Mouse (Mus musculus) embryonic facial prominence, embryonic 11.5 days (tissue): ENCODE measurements at regions not wholly inside any gene's neighbourhood (a gene's known extent, or its start where the extent isn't known, plus 50 kb on each side); places are given as distances from the start of the nearest gene placed in this dataset.

Experiments used
- ATAC-seq: fragments of 200-750 bp; cut with Nextera tagmentation; replicated peaks from 2 replicates; pipeline ENCODE4 v1.8.0; 2017; ENCODE audit warnings: low read depth; ENCODE audit not compliant: insufficient number of reproducible peaks, low FRiP score, low TSS enrichment
- DNase-seq: peaks from one replicate; pipeline ENCODE4 v3.0.0-alpha.2; 2015; ENCODE audit warnings: low spot score
- H3K27ac ChIP-seq: fragments of 300-500 bp; sonication (generic); replicated peaks from 2 replicates; pipeline ENCODE4 v1.5.1; 2014; ENCODE audit warnings: mild to moderate bottlenecking, low read depth, low read length, control low read depth
- H3K27me3 ChIP-seq: fragments of 300-500 bp; sonication (generic); 2 replicates; pipeline ENCODE4 v1.6.1; 2014; ENCODE audit warnings: mild to moderate bottlenecking, low read length, moderate library complexity, mixed read lengths; ENCODE audit not compliant: control insufficient read depth, insufficient read depth
- H3K36me3 ChIP-seq: fragments of 300-500 bp; sonication (generic); replicated peaks from 2 replicates; pipeline ENCODE4 v1.6.1; 2014; ENCODE audit warnings: low read depth, mild to moderate bottlenecking, low read length, moderate library complexity, mixed read lengths; ENCODE audit not compliant: control insufficient read depth, insufficient read depth
- H3K4me1 ChIP-seq: fragments of 300-500 bp; sonication (generic); 2 replicates; pipeline ENCODE4 v1.6.1; 2014; ENCODE audit warnings: low read length, mixed read lengths; ENCODE audit not compliant: control insufficient read depth, insufficient read depth
- H3K4me2 ChIP-seq: fragments of 300-500 bp; sonication (generic); 2 replicates; pipeline ENCODE4 v1.6.1; 2014; ENCODE audit warnings: low read depth, mild to moderate bottlenecking, control low read depth, low read length, moderate library complexity
- H3K4me3 ChIP-seq: fragments of 300-500 bp; sonication (generic); 2 replicates; pipeline ENCODE4 v1.5.1; 2014; ENCODE audit warnings: low read depth, low read length, control low read depth
- H3K9ac ChIP-seq: fragments of 300-500 bp; sonication (generic); replicated peaks from 2 replicates; pipeline ENCODE4 v1.6.1; 2014; ENCODE audit warnings: mild to moderate bottlenecking, control low read depth, low read length
- H3K9me3 ChIP-seq: fragments of 300-500 bp; sonication (generic); replicated peaks from 2 replicates; pipeline ENCODE4 v1.6.1; 2016; ENCODE audit warnings: mild to moderate bottlenecking, low read length, inconsistent platforms, mixed read lengths; ENCODE audit not compliant: control insufficient read depth
- WGBS: fragments of 180-500 bp; shearing (Covaris S2); extraction: QIAGEN DNeasy Blood & Tissue Kit; methylation state at CpG from one replicate; pipeline ENCODE4 v1.1.7; 2014; 5-methylcytosine and 5-hydroxymethylcytosine counted together

GRCm38 (mm10) chr7:34587239-34587638, 69.3 kb downstream of the Kctd15 start:
- WGBS: 94% methylated on average over 3 of the region's 3 CpGs
- no peak for ATAC-seq
- no peaks in the 10 kb centered on the region for H3K4me1 ChIP-seq
- H3K9ac ChIP-seq: no peak overlapping the region
- no peak overlapping the region for H3K4me3 ChIP-seq
- DNase-seq: no peak
- no peak overlapping the region for H3K4me2 ChIP-seq
- H3K27me3 ChIP-seq: no peaks in the 10 kb centered on the region
- H3K27ac ChIP-seq: no peak overlapping the region
- H3K36me3 ChIP-seq: no peaks in the 10 kb centered on the region
- H3K9me3 ChIP-seq: no peaks in the 10 kb centered on the region

GRCm38 (mm10) chr7:34585312-34585865, 71.1 kb downstream of the Kctd15 start:
- ATAC-seq (no peak), DNase-seq (no peak)
- no peaks in the 10 kb centered on the region for H3K4me1 ChIP-seq
- WGBS: 73% methylated on average over 4 of the region's 4 CpGs
- no peak overlapping the region for H3K4me3 ChIP-seq
- H3K9me3 ChIP-seq: no peaks in the 10 kb centered on the region
- H3K27me3 ChIP-seq: no peaks in the 10 kb centered on the region
- H3K27ac ChIP-seq: no peak overlapping the region
- H3K36me3 ChIP-seq: no peaks in the 10 kb centered on the region
- H3K4me2 ChIP-seq: no peak overlapping the region
- H3K9ac ChIP-seq: no peak overlapping the region

GRCm38 (mm10) chr7:34584870-34585269, 71.7 kb downstream of the Kctd15 start:
- H3K27me3 ChIP-seq: no peaks in the 10 kb centered on the region
- no peaks in the 10 kb centered on the region for H3K36me3 ChIP-seq
- H3K4me2 ChIP-seq: no peak overlapping the region
- H3K4me1 ChIP-seq: no peaks in the 10 kb centered on the region
- no peak for DNase-seq
- WGBS: 92% methylated on average over 7 of the region's 7 CpGs
- H3K9me3 ChIP-seq: no peaks in the 10 kb centered on the region
- no peak overlapping the region for H3K4me3 ChIP-seq
- no peak for ATAC-seq
- H3K9ac ChIP-seq: no peak overlapping the region
- no peak overlapping the region for H3K27ac ChIP-seq

GRCm38 (mm10) chr7:34580866-34581265, 75.7 kb downstream of the Kctd15 start:
- no peaks in the 10 kb centered on the region for H3K4me1 ChIP-seq
- 87% methylated on average over 9 of the region's 9 CpGs for WGBS
- H3K27me3 ChIP-seq: no peaks in the 10 kb centered on the region
- H3K9me3 ChIP-seq: no peaks in the 10 kb centered on the region
- no peak overlapping the region for H3K9ac ChIP-seq
- H3K4me3 ChIP-seq: no peak overlapping the region
- no peak overlapping the region for H3K4me2 ChIP-seq
- H3K27ac ChIP-seq: no peak overlapping the region
- DNase-seq (no peak), ATAC-seq (no peak)
- H3K36me3 ChIP-seq: no peaks in the 10 kb centered on the region

GRCm38 (mm10) chr7:34571295-34571694, 85.2 kb downstream of the Kctd15 start:
- peak overlapping the region; percentile 61; the same call in 1 of the 2 replicates for H3K4me2 ChIP-seq

GRCm38 (mm10) chr7:34570114-34571065, 86.1 kb downstream of the Kctd15 start:
- H3K9ac ChIP-seq: peak overlapping the region; percentile 46
- no peaks in the 10 kb centered on the region for H3K36me3 ChIP-seq
- H3K9me3 ChIP-seq: no peaks in the 10 kb centered on the region
- peak overlapping the region; percentile 29 for H3K4me3 ChIP-seq
- DNase-seq (peak; percentile 75), ATAC-seq (peak; percentile 95)
- H3K27me3 ChIP-seq: no peaks in the 10 kb centered on the region
- 2% methylated on average over 43 of the region's 43 CpGs for WGBS
- H3K27ac ChIP-seq: peak overlapping the region; percentile 38; the same call in 1 of the 2 replicates
- H3K4me1 ChIP-seq: peaks cover 6% of the 10 kb centered on the region; the same call in 1 of the 2 replicates
- peak overlapping the region; percentile 61 for H3K4me2 ChIP-seq

More at GRCm38 (mm10) chr7:34571295-34571694, 85.2 kb downstream of the Kctd15 start:
- DNase-seq: no peak
- no peaks in the 10 kb centered on the region for H3K36me3 ChIP-seq
- no peak overlapping the region for H3K9ac ChIP-seq
- peaks cover 6% of the 10 kb centered on the region; the same call in 1 of the 2 replicates for H3K4me1 ChIP-seq
- no peak overlapping the region for H3K4me3 ChIP-seq
- no peak for ATAC-seq
- H3K27ac ChIP-seq: no peak overlapping the region
- WGBS: 49% methylated on average over 10 of the region's 10 CpGs
- H3K9me3 ChIP-seq: no peaks in the 10 kb centered on the region
- H3K27me3 ChIP-seq: no peaks in the 10 kb centered on the region

GRCm38 (mm10) chr7:34569747-34570113, 86.8 kb downstream of the Kctd15 start:
- peak overlapping the region; percentile 46 for H3K9ac ChIP-seq
- peaks cover 6% of the 10 kb centered on the region; the same call in 1 of the 2 replicates for H3K4me1 ChIP-seq
- no peak overlapping the region for H3K4me3 ChIP-seq
- WGBS: 16% methylated on average over 8 of the region's 8 CpGs
- H3K27ac ChIP-seq: no peak overlapping the region
- H3K9me3 ChIP-seq: no peaks in the 10 kb centered on the region
- H3K36me3 ChIP-seq: no peaks in the 10 kb centered on the region
- H3K27me3 ChIP-seq: no peaks in the 10 kb centered on the region
- H3K4me2 ChIP-seq: peak overlapping the region; percentile 61
- DNase-seq: no peak
- ATAC-seq: no peak

- Histone ChIP-seq H3K27me3 (no peaks in the 10 kb centered on the region), H3K4me1 (peaks cover 6% of the 10 kb centered on the region; the same call in 1 of the 2 replicates), H3K4me3 (no peak overlapping the region), H3K27ac (no peak overlapping the region), H3K9ac (no peak overlapping the region), H3K36me3 (no peaks in the 10 kb centered on the region), H3K9me3 (no peaks in the 10 kb centered on the region), H3K4me2 (no peak overlapping the region)
- DNase-seq (no peak), ATAC-seq (no peak)
- WGBS: 73% methylated on average over 5 of the region's 5 CpGs
Measured at GRCm38 (mm10) chr7:34567575-34567974, 89.0 kb downstream of the Kctd15 start.
